Mouse (Mus musculus) testis, adult 2 months (tissue): ENCODE measurements at regions not wholly inside any gene's neighbourhood (a gene's known extent, or its start where the extent isn't known, plus 50 kb on each side); places are given as distances from the start of the nearest gene placed in this dataset.

Experiments used
- H3K27ac ChIP-seq: fragments of 200-500 bp; 2 replicates; pipeline ENCODE4 v1.5.1; 2012; ENCODE audit warnings: low read depth, low read length; ENCODE audit not compliant: control insufficient read depth, insufficient read depth
- H3K27me3 ChIP-seq: fragments of 200-500 bp; 2 replicates; pipeline ENCODE4 v1.6.1; 2012; ENCODE audit warnings: mild to moderate bottlenecking, low read length, moderate library complexity; ENCODE audit not compliant: control insufficient read depth, insufficient read depth
- H3K36me3 ChIP-seq: fragments of 200-500 bp; 2 replicates; pipeline ENCODE4 v1.6.1; 2012; ENCODE audit warnings: mild to moderate bottlenecking, low read length; ENCODE audit not compliant: control insufficient read depth, insufficient read depth
- H3K4me1 ChIP-seq: fragments of 200-500 bp; 2 replicates; pipeline ENCODE4 v1.6.1; 2012; ENCODE audit warnings: low read length; ENCODE audit not compliant: control insufficient read depth, insufficient read depth
- H3K4me3 ChIP-seq: fragments of 200-500 bp; 2 replicates; pipeline ENCODE4 v1.5.1; 2012; ENCODE audit warnings: low read depth, mild to moderate bottlenecking, low read length, moderate library complexity, mixed read lengths; ENCODE audit not compliant: control insufficient read depth
- CTCF ChIP-seq: fragments of 200-500 bp; IDR thresholded peaks from 2 replicates; pipeline ENCODE4 v1.5.1; 2012; ENCODE audit warnings: low read depth, mild to moderate bottlenecking, inconsistent platforms, low read length, moderate library complexity; ENCODE audit not compliant: control insufficient read depth, insufficient read depth, insufficient replicate concordance
- POLR2A ChIP-seq: fragments of 200-500 bp; IDR thresholded peaks from 2 replicates; pipeline ENCODE4 v1.6.1; 2012; ENCODE audit warnings: low read depth, mild to moderate bottlenecking, inconsistent platforms, low read length, moderate library complexity; ENCODE audit not compliant: control insufficient read depth

DNA sequence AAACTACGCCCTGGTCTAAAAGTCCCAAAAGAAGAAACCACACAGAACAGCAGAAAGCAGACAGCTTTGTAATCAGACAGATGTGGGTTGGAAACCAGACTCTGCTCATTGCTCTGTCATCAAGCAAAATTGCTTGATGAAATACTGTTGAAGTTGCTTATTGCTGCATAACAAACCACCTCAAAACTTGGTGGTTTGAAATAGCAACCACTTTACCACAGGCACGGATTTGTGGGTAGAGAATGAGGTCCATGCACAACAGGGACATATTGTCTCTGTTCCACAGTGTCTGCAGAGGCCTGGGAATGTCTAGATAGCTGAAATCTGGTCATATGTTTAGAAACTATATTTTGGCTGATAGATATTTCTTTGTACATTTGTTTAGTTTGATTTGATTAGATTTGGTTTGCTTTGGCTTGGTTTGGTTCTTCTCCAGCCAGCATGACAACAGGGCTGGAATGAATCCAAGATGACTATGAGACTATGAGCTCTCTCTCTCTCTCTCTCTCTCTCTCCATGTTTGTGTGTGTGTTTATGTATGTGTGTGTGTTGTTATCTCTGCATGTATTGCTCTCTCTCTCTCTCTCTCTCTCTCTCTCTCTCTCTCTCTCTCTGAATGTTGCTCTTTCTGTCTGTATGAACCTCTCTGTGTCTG, 199.4 kb downstream of the Tle1 start:
- no peaks in the 10 kb centered on the region for H3K4me1 ChIP-seq
- no peaks in the 10 kb centered on the region for H3K27me3 ChIP-seq
- no peaks in the 10 kb centered on the region for H3K36me3 ChIP-seq
- no peak overlapping the region for H3K27ac ChIP-seq
- H3K4me3 ChIP-seq, result no peak overlapping the region
- no peak for TF ChIP-seq POLR2A
- TF ChIP-seq CTCF, result no peak

GRCm38 (mm10) chr4:71968701-71969100, 210.9 kb upstream of the Gm11232 start:
- Histone ChIP-seq H3K27ac (no peak overlapping the region), H3K4me1 (no peaks in the 10 kb centered on the region), H3K27me3 (no peaks in the 10 kb centered on the region), H3K36me3 (no peaks in the 10 kb centered on the region), H3K4me3 (no peak overlapping the region)
- TF ChIP-seq POLR2A (no peak), CTCF (no peak)

- TF ChIP-seq POLR2A (no peak), CTCF (no peak)
- H3K4me3 ChIP-seq, result no peak overlapping the region
- H3K27ac ChIP-seq, result no peak overlapping the region
Observed at GRCm38 (mm10) chr4:71953441-71953840, 195.7 kb upstream of the Gm11232 start.

DNA sequence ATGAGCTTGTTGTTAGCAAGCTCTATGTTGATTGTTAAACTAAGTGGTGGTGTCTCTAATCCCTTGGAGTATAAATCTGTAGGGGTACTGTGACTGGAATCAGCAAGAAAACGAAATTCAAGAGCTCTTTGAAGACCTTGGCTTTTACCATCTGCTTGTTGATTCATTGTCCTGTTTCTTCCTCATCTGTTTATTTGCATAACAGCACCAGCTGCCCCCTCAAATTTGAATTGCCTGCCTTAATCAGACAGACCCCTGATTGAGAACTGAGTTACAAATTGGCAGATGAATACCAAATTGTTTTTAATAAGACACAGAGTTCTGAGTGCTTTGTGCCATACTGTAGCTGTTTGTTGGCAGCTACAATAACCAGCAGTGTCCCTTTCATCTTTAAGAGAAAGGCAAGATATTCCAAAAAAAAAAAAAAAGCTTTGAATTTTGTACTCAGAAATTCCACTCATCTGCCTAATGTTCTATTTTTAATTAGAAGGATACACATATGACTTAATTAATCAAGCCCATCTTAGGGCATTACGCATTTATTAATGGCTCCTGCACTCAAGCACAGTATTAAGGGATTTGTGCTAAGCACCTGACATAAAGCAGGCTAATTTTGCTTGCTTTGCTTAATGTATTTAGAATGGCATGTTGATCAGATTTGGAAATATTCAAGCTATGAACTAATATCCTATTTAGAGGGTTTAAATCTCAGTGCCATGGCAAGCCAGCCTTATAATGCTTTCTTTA, 175.6 kb upstream of the Gm11232 start:
- H3K4me3 ChIP-seq, result no peak overlapping the region
- no peaks in the 10 kb centered on the region for H3K27me3 ChIP-seq
- H3K4me1 ChIP-seq, result no peaks in the 10 kb centered on the region
- TF ChIP-seq CTCF (no peak), POLR2A (no peak)
- no peak overlapping the region for H3K27ac ChIP-seq
- no peaks in the 10 kb centered on the region for H3K36me3 ChIP-seq

More at GRCm38 (mm10) chr4:71953441-71953840, 195.7 kb upstream of the Gm11232 start:
- H3K27me3 ChIP-seq, result no peaks in the 10 kb centered on the region
- H3K36me3 ChIP-seq, result no peaks in the 10 kb centered on the region
- no peaks in the 10 kb centered on the region for H3K4me1 ChIP-seq

DNA sequence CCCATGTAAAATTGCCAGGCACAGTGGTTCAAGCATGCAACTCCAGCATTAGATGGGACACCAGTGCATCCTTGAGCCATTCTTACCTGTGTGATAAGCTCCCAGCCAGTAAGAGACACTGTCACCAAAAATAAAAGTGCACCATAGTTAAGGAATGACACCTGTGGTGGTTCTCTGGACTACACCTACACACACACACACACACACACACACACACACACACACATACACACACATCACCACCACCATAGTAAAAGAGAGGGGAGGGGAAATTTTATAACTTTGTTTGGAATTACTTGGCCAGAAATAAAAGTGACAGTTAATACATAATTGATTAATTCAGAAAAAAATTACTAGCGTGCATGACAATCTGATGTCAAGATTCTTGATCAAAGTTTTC, 175.1 kb upstream of the Gm11232 start:
- TF ChIP-seq POLR2A (no peak), CTCF (no peak)
- Histone ChIP-seq H3K27me3 (no peaks in the 10 kb centered on the region), H3K27ac (no peak overlapping the region), H3K4me3 (no peak overlapping the region), H3K36me3 (no peaks in the 10 kb centered on the region), H3K4me1 (no peaks in the 10 kb centered on the region)

DNA sequence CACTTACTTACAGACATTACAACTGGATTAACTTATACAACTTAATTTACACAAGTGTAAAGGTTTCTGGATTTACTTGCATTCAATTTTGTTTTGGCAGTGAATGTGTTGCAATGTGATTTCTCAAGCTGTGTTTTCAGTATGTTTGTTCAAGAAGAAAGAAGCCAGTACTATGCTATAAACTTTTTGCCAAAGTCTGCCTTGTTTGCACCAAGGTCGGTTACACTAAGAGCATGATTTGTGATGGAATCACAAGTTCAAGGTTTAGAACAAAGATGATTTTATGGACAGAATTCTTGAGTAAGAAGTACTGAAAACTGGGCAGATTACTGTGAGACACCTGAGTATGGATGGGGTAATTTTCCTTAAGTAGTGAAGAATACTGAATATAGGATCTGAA, 153.8 kb upstream of the Gm11232 start:
- no peaks in the 10 kb centered on the region for H3K27me3 ChIP-seq
- no peaks in the 10 kb centered on the region for H3K36me3 ChIP-seq
- H3K27ac ChIP-seq, result no peak overlapping the region
- no peaks in the 10 kb centered on the region for H3K4me1 ChIP-seq
- TF ChIP-seq POLR2A (no peak), CTCF (no peak)
- no peak overlapping the region for H3K4me3 ChIP-seq

DNA sequence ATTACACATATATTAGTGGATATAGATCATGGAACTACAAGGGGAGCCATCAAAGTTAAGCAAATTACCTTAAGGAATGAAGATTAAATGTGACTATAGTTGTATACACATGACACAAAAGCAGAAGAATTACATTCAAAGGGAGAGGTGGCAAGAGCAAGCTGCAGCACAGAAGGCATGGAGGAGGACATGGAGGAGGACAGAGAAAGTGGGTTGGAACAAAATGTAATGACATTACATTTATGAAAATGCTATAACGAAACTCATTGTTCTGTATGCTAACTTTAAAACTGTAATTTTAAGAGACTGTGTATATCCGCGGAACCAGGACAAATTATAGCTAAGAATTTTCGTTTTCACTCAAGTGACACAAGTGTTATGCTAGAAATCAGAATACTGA, 117.9 kb upstream of the Gm11232 start:
- no peak for TF ChIP-seq POLR2A
- no peak for TF ChIP-seq CTCF

GRCm38 (mm10) chr4:71866948-71867347, 109.2 kb upstream of the Gm11232 start:
- TF ChIP-seq POLR2A (no peak), CTCF (no peak)
- no peaks in the 10 kb centered on the region for H3K36me3 ChIP-seq
- H3K27me3 ChIP-seq, result no peaks in the 10 kb centered on the region
- H3K4me3 ChIP-seq, result no peak overlapping the region
- H3K27ac ChIP-seq, result no peak overlapping the region
- H3K4me1 ChIP-seq, result no peaks in the 10 kb centered on the region

More for the DNA sequence above, 117.9 kb upstream of the Gm11232 start:
- Histone ChIP-seq H3K4me1 (no peaks in the 10 kb centered on the region), H3K27ac (no peak overlapping the region), H3K27me3 (no peaks in the 10 kb centered on the region), H3K36me3 (no peaks in the 10 kb centered on the region), H3K4me3 (no peak overlapping the region)
